Mouse (Mus musculus) limb, embryonic 10.5 days (tissue): ENCODE results near the gene Fut11. TPM values are rescaled to one million over a fixed set of nuclear protein-coding genes. Genes with fewer than 3 reads are reported as not detected.
A peak's percentile ranks its signal among the peaks of the same experiment; 100 is the strongest.

Source experiments
- DNase-seq: peaks from one replicate; pipeline ENCODE4 v3.0.0-alpha.2; 2017; ENCODE audit warnings: low spot score
- H3K27ac ChIP-seq: fragments of 300-500 bp; sonication (generic); 2 replicates; pipeline ENCODE4 v1.5.1; 2016; ENCODE audit warnings: mild to moderate bottlenecking
- H3K27me3 ChIP-seq: fragments of 300-500 bp; sonication (generic); 2 replicates; pipeline ENCODE4 v1.6.1; 2016; ENCODE audit warnings: low read depth, mild to moderate bottlenecking; ENCODE audit not compliant: poor library complexity, severe bottlenecking
- H3K36me3 ChIP-seq: fragments of 300-500 bp; sonication (generic); 2 replicates; pipeline ENCODE4 v1.6.1; 2016; ENCODE audit warnings: mild to moderate bottlenecking, moderate library complexity
- H3K4me1 ChIP-seq: fragments of 300-500 bp; sonication (generic); 2 replicates; pipeline ENCODE4 v1.6.1; 2016
- H3K4me3 ChIP-seq: fragments of 300-500 bp; sonication (generic); 2 replicates; pipeline ENCODE4 v1.5.1; 2016; ENCODE audit warnings: mild to moderate bottlenecking, moderate library complexity
- H3K9me3 ChIP-seq: fragments of 300-500 bp; sonication (generic); replicated peaks from 2 replicates; pipeline ENCODE4 v1.6.1; 2016; ENCODE audit warnings: mild to moderate bottlenecking
- WGBS: fragments of 180-500 bp; shearing (Covaris S2); methylation state at CpG from one replicate; pipeline ENCODE4 v1.1.7; 2016; 5-methylcytosine and 5-hydroxymethylcytosine counted together
- polyA plus RNA-seq: library from polyadenylated mRNA; unstranded; fragments of >200 nt; fragmentation: Nextera tagmentation; extraction: Ambion mirVana; gene quantifications from 2 replicates; pipeline ENCODE4 v1.2.1, GENCODE M21; 2016

The Fut11 gene
- 18.2 and 20.4 TPM in 2 replicates for polyA plus RNA-seq

DNA sequence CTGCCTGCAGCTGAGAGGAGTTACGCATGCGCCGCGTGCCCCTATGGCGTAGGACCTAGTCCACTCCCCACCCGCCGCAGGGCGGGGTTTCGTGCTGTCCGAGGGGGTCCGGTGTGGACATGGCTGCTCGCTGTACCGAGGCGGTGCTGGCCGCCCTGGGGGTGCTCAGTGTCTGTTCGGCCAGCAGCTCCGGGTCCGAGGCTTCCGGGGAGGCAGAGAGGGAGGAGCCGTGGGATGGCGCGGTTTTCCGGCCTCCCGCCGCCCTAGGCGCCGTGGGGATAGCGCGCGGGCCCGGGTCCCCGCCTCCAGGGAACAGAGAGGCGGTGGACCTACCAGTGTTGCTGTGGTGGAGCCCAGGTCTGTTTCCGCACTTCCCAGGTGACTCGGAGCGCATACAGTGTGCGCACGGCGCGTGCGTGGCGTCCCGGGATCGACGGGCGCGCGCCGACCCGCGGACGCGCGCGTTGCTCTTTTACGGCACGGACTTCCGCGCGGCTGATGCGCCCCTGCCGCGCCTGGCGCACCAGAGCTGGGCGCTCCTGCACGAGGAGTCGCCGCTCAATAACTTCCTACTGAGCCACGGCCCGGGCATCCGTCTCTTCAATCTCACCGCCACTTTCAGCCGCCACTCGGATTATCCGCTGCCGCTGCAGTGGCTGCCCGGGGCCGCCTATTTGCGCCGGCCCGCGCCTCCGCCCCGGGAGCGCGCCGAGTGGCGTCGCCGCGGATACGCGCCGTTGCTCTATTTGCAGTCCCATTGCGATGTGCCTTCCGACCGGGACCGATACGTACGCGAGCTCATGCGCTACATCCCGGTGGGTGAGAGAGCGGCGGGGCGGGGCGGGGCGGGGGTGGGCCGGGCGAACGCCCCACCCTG is at the start of gene Fut11:
TSS of gene Fut11 (plus strand) at position 85 of the 877 bp plus-strand sequence.
- Histone ChIP-seq H3K4me1 (peaks cover 34% of the 10 kb centered on the region), H3K9me3 (no peaks in the 10 kb centered on the region), H3K36me3 (peaks cover 76% of the 10 kb centered on the region), H3K27ac (peak within 1 kb of the TSS; percentile 96), H3K27me3 (no peaks in the 10 kb centered on the region), H3K4me3 (peak within 1 kb of the TSS; percentile 95)
- peak; percentile 90 for DNase-seq
- under 1% methylated on average over 111 of the region's 111 CpGs for WGBS

DNA sequence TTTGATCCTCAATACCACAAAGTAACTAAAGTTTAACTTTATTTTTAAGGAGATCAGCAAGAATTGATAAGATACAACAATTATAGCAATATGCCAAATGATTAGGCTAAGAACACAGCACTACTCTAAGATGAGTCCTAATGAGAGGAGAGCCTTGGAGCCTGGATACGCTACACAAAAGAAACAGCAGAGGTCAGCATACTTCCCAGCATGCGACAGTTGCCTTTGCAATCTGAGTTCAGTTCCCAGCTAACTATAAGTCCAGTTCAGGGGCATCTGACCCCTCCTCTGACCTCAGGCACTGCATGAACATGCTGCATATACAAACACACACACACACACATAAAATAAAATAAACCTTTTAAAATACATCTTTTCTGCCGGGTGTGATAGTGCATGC is 49.2 kb upstream of the Fut11 start:
- no peaks in the 10 kb centered on the region for H3K27me3 ChIP-seq
- H3K4me1 ChIP-seq = 0 out of 2 replicates have a peak, but pooled peaks cover 5% of the 10 kb centered on the region
- H3K27ac ChIP-seq = no peak overlapping the region
- no peaks in the 10 kb centered on the region for H3K36me3 ChIP-seq
- no peak overlapping the region for H3K4me3 ChIP-seq
- whole genome bisulfite sequencing = 54% methylated on average over 3 of the region's 3 CpGs
- no peaks in the 10 kb centered on the region for H3K9me3 ChIP-seq
- no peak for DNase-seq

DNA sequence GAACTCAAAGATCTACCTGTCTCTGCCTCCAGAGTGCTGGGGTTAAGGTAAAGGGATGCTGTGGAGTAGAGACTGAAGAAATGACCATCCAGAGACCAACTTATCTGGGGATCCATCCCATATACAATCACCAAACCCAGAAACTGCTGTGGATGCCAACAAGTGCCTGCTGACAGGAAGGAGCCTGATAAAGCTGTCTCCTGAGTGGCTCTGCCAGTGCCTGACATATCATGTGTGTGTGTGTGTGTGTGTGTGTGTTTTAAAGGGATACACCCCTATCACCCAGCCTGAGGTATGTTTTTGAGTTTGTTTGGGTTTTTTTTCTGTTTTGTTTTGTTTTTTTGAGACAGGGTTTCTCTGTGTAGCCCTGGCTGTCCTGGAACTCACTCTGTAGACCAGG is 48.4 kb upstream of the Fut11 start:
- 0 out of 2 replicates have a peak, but pooled peaks cover 5% of the 10 kb centered on the region for H3K4me1 ChIP-seq
- no peaks in the 10 kb centered on the region for H3K36me3 ChIP-seq
- no peak overlapping the region for H3K27ac ChIP-seq

DNA sequence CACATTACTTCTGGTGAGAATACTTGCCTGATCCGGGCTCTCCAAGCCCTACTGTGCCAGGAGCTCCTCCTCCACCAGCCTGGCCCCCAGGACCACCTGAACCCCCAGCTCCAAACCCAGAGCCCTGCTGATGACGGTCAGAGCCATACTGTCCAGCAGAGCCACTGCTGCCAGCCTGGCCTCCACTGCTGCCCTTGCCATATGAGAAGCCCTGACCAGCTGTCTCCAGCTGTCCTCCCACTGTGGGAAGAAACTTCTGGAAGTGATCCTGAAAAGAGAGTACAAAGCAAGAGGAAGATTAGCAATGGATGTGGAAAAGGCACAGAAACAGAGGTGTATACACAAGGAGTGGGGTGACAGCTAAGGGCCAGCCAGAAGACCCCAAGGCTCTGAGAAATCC is 43.8 kb upstream of the Fut11 start:
- Histone ChIP-seq H3K4me1 (no peaks in the 10 kb centered on the region), H3K36me3 (no peaks in the 10 kb centered on the region), H3K9me3 (no peaks in the 10 kb centered on the region), H3K27me3 (no peaks in the 10 kb centered on the region), H3K27ac (0 out of 2 replicates have a peak overlapping the region, but pooled peaks have one; percentile 14), H3K4me3 (no peak overlapping the region)
- no peak for DNase-seq
- 84% methylated on average over 2 of the region's 2 CpGs for WGBS

More for the DNA sequence above, 48.4 kb upstream of the Fut11 start:
- no peak overlapping the region for H3K4me3 ChIP-seq
- H3K27me3 ChIP-seq = no peaks in the 10 kb centered on the region
- no peak for DNase-seq
- H3K9me3 ChIP-seq = no peaks in the 10 kb centered on the region

DNA sequence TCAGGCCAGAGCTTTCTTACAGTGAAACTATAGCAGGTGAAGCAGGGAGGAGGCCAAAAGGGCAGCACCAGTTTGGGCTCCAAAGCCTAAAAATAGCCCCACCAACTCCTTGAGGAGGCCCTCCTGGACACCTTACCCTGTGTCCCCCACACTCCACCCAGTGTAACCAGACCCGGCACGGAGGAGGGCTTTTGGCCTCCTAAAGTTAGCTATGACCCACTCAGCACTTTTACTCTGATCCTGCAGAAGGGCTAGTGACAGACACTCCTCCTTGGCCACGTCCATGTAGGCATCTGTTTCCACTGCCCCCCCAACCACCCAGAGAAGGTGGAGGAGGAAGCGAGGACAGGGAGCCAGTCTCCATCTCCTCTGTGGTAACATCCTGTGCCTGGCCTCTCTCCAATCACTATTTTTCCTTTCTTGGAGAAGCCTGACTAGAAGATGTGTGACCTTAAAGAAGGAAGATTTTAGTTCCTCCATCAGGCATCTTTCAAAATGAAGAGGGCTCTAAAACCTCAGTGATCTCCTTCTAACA is 43.0 kb upstream of the Fut11 start:
- DNase-seq = no peak
- H3K4me3 ChIP-seq = no peak overlapping the region
- 68% methylated on average over 4 of the region's 4 CpGs for WGBS
- no peaks in the 10 kb centered on the region for H3K9me3 ChIP-seq
- H3K36me3 ChIP-seq = no peaks in the 10 kb centered on the region
- no peak overlapping the region for H3K27ac ChIP-seq
- H3K4me1 ChIP-seq = peaks cover 5% of the 10 kb centered on the region; the same call in 1 of the 2 replicates
- H3K27me3 ChIP-seq = no peaks in the 10 kb centered on the region

DNA sequence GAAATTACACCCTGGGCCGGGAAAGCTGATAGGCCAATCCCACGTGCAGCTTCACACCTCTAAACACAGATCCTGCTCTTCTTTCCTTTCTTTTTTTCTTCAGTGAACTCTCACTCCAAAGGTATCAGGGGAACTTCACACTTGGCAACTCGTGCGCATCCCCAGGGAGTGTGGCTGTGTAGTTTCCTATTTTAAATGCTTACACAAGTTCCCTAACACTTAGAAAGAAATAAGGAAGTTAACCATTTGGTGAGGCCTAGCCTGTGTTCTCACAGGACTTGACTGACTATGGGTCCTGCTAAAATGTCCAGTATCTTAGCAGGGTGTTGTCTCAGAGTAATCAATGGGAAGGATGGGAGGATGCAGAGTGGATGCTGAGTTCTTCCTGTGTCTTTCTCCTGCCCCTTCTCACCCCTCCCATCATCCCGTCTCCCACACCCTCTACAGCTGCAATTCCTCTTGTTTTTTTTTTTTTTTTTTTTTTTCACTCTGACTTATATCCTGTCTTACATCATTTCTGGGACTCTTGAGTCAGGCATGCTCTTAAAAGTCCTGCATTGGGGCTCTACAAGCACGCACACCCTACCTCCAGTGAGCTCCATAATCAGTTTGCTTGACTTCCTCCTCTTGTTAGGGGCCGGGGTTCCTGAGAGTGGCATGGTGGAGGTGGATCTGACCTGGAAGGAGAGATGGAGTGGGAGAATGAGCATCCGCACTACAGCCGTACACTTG is 39.9 kb upstream of the Fut11 start:
- 82% methylated on average over 9 of the region's 9 CpGs for WGBS
- Histone ChIP-seq H3K4me1 (peaks cover 5% of the 10 kb centered on the region; the same call in 1 of the 2 replicates), H3K36me3 (no peaks in the 10 kb centered on the region), H3K27me3 (no peaks in the 10 kb centered on the region), H3K4me3 (no peak overlapping the region), H3K27ac (no peak overlapping the region), H3K9me3 (no peaks in the 10 kb centered on the region)
- DNase-seq = no peak

DNA sequence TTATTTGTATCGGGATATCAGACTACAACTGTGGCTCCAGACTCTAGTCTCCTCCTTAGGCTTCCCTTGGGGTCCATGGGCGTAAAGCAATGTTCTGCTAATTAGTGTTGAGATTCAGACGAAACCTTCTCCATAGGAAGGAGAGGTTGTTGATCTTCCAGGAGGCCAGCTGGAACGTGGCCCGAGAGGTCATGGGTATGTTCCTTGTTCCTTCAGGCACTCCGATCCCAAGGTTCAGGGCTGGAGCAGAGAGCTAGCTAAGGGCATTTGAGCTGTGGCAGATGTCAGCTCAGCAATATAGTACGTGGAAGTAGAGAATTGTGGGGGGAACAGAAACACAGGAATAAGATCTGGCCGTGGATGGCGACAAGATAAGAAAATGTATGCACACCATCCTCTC is 39.0 kb upstream of the Fut11 start:
- Histone ChIP-seq H3K9me3 (no peaks in the 10 kb centered on the region), H3K4me1 (peaks cover 10% of the 10 kb centered on the region), H3K27ac (no peak overlapping the region), H3K4me3 (no peak overlapping the region), H3K27me3 (no peaks in the 10 kb centered on the region), H3K36me3 (no peaks in the 10 kb centered on the region)
- no peak for DNase-seq
- 75% methylated on average over 9 of the region's 9 CpGs for WGBS

DNA sequence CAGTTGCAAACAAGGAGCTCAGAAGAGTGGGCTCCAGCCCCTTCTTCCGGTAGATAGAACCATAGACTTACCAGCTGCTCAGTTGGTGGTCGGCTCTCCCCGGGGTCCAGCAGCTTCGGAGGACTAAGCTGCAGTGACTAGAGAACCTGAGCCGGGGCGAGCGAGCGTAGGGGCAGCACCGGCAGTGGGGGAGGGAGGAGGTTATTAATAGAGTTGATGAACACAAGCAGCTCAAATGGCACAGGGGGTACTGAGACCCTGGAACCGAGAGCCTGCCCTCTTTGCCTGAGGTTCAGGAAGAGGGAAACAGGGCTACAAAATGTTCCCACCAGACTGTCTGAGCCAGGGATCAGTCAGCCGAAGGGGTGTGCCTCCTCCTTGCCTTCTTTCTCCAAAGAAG is 38.4 kb upstream of the Fut11 start, which contains the start of gene Myoz1:
TSS of gene Myoz1 (minus strand) at position 180 of the 400 bp plus-strand sequence.
- no peaks in the 10 kb centered on the region for H3K27me3 ChIP-seq
- H3K36me3 ChIP-seq = no peaks in the 10 kb centered on the region
- H3K4me3 ChIP-seq = no peak within 1 kb of the TSS
- no peaks in the 10 kb centered on the region for H3K9me3 ChIP-seq
- DNase-seq = no peak
- 50% methylated on average over 11 of the region's 11 CpGs for WGBS
- H3K4me1 ChIP-seq = peaks cover 14% of the 10 kb centered on the region
- no peak within 1 kb of the TSS for H3K27ac ChIP-seq

DNA sequence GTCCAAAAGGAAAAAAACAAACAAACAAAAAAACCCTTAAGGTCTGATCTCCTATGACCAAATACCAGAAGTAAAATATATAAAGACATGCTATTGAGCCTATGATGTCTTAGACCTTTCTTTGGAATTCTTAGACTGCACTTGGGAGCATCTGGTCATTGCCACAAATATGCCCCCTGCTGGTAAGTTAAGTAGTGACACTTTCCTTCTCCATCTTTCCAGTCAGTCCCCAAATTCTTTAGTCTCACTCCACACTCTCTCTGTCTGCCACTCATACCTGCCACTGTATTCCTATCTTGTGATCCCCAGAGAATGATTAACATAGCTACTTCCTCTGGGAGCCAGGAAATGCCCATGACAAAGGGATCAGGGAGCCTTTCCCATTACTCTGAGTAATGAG is 36.4 kb upstream of the Fut11 start:
- peaks cover 19% of the 10 kb centered on the region for H3K27me3 ChIP-seq
- no peaks in the 10 kb centered on the region for H3K36me3 ChIP-seq
- DNase-seq = no peak
- H3K9me3 ChIP-seq = no peaks in the 10 kb centered on the region
- peaks cover 27% of the 10 kb centered on the region for H3K4me1 ChIP-seq
- H3K4me3 ChIP-seq = no peak overlapping the region
- no peak overlapping the region for H3K27ac ChIP-seq

DNA sequence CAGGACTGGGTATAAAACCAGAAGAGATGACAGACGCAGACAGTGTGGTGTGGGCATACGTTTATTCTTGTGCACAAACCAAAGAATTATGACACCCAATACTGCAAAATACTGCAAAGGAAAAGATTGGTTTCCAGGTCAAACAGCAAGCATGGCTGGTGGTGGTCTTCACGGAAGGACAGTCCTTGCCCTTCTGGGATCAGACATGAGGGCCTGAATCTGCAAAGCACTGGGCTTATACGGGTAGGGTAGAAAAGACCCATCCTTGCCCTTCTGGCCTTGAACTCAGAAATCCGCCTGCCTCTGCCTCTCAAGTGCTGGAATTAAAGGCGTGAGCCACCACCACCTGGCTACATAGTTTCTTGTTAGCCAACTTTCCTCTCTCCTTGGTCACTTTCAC is 35.9 kb upstream of the Fut11 start:
- WGBS = 89% methylated on average over 6 of the region's 6 CpGs
- no peak overlapping the region for H3K4me3 ChIP-seq

DNA sequence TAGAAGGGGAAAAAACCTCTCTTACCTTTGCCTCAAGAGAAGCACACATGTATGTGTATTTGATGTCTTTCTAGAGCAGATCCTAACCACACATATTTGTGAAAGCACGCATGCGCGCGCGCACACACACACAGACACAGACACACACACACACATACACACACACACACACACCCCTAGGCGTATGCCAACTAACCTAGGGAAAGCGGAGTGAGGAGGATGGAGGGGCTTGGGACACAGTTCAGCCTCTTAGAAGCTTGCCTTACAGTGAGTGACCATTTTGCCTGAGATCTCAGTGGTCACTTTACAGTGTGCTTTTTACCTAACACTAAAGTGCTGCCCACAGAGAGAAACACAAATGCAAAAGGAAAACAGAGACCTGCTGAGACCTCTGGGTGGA is 35.1 kb upstream of the Fut11 start:
- no peak overlapping the region for H3K4me3 ChIP-seq
- H3K27me3 ChIP-seq = peaks cover 31% of the 10 kb centered on the region
- no peak overlapping the region for H3K27ac ChIP-seq
- no peaks in the 10 kb centered on the region for H3K9me3 ChIP-seq
- no peaks in the 10 kb centered on the region for H3K36me3 ChIP-seq
- peaks cover 32% of the 10 kb centered on the region for H3K4me1 ChIP-seq
- DNase-seq = no peak
- 97% methylated on average over 7 of the region's 7 CpGs for WGBS

More for the DNA sequence above, 35.9 kb upstream of the Fut11 start:
- Histone ChIP-seq H3K27ac (no peak overlapping the region), H3K4me1 (peaks cover 27% of the 10 kb centered on the region), H3K9me3 (no peaks in the 10 kb centered on the region), H3K27me3 (peaks cover 25% of the 10 kb centered on the region), H3K36me3 (no peaks in the 10 kb centered on the region)
- DNase-seq = no peak

DNA sequence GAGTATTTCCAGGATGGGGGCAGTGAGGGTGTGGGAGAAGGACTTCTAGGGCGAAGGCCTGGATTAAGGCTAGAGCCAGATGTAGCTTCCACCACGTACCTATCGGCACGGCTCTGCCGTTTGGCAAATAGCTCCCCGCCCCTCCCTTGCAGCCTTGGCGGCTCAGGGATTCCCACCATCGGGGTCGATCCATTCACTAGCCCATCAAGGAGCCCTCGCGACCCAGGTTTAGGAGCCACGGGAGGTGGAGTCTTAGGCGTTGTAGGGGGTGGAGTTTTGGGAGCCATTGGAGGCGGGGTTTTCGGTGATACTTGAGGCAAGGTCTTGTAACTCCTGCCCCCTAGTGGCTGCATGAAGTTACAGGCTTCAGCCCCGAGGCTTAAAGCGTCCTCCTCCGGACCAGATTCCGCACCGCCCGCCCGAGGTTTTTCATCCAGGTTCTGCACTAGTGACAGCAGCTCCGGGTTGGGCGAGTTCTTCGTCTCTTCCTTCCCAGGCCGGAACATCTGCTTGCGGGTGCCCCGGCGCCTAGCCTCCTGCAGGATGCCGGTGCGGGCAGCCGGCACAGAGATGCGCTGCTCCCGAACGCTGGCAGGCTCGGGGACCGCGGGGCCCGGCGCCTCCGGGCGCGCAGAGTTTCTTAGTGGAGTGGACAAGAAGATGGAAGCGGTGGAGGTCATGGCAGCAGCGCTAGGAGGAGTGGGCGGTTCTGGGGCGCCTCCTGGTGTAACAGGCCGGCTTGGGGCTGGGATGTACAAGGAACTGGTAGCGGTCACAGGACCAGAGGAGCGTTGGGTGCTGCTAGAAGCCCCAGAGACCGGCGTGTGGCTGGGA is 33.7 kb upstream of the Fut11 start:
- DNase-seq = peak; percentile 92
- Histone ChIP-seq H3K36me3 (no peaks in the 10 kb centered on the region), H3K4me3 (peak overlapping the region; percentile 76), H3K4me1 (peaks cover 32% of the 10 kb centered on the region), H3K27ac (peak overlapping the region; percentile 87), H3K9me3 (no peaks in the 10 kb centered on the region), H3K27me3 (peaks cover 36% of the 10 kb centered on the region)
- WGBS = 2% methylated on average over 52 of the region's 52 CpGs
